Mouse (Mus musculus): Measurements from ENCODE around the gene Nynrin. TPM values are rescaled to one million over a fixed set of nuclear protein-coding genes. Genes with fewer than 3 reads are reported as not detected.
A peak's percentile ranks its signal among the peaks of the same experiment; 100 is the strongest.

Nynrin gene
- polyA plus RNA-seq, 1 experiment: 12.4 TPM

DNA sequence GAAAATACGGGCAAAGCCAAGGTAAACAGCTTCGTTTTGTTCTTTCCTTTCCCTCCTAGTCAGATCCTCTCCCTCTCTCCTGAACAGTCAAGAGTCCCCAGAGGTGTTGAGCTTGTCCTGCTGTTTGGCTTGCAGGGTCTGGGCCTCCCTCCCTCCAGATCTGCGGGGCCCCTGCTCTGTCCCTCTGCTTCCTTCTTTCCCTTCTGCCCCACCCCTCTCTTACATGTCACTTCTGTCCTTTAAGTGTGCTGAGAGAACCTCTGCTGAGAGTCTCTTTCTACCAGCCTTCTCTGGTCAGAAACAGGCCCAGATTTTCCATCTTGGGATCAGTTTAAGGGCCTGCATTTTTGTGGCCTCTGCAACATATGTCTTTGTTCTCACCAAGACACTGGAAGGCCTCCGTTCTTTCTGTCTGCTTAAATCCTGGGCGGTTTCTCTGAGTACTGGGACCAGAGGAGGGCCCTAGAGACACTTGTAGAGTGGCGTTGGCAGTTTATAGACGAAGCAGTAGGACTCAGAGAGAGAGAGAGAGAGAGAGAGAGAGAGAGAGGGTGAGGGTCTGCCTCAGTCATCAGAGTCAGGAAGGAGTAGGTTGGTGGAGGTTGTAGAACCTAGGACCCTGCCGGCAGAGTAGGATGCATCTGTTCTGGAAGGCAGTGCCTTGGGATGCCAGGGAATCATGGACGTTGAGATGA lies 743 bp downstream of the Nynrin start:
- Histone ChIP-seq H3K4me1 (ENCODE audit: control insufficient read depth, insufficient read depth, low read length) (peaks cover 17% of the 10 kb centered on the region), H3K4me3 (replicated peaks; ENCODE audit: extremely low read depth, low read depth, low read length) (peak overlapping the region; percentile 72)
- TF ChIP-seq CTCF (IDR thresholded peaks at IDR 0.05; ENCODE audit: insufficient read depth, low read length) (no peak), POLR2A (IDR thresholded peaks at IDR 0.05; ENCODE audit: borderline replicate concordance, extremely low read depth, low read depth, low read length) (no peak)
- WGBS: 3% methylated on average over 9 of the region's 9 CpGs
- peak; percentile 27 for DNase-seq

DNA sequence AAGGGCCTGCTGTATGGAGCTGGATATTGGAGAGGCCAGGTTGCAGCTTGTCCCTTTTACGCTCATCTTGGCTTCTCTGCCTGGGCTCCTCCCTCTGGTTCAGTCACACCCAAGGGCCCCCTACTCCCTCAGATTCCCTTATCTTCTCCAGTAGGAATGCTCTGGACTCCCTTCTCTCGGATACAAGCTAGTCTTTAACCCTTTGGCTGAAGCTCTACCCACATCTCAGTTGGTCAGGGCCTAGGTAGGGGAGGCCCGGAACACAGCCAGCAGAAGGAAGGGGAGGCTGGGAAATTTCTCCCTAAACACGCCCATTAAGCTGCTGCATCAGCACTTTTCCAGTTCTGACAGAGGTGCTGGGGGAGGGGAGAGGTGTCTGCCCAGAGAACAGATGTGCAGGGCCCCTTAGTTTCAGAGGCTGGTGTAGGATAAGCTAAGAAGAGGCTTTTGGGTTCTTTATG lies 1.3 kb downstream of the Nynrin start:
- WGBS: 10% methylated on average over 4 of the region's 4 CpGs
- no peak for DNase-seq
- peak overlapping the region; percentile 72 for H3K4me3 ChIP-seq (replicated peaks; ENCODE audit: extremely low read depth, low read depth, low read length)
- peaks cover 17% of the 10 kb centered on the region for H3K4me1 ChIP-seq (ENCODE audit: control insufficient read depth, insufficient read depth, low read length)
- TF ChIP-seq POLR2A (IDR thresholded peaks at IDR 0.05; ENCODE audit: borderline replicate concordance, extremely low read depth, low read depth, low read length) (no peak), CTCF (IDR thresholded peaks at IDR 0.05; ENCODE audit: insufficient read depth, low read length) (no peak)

DNA sequence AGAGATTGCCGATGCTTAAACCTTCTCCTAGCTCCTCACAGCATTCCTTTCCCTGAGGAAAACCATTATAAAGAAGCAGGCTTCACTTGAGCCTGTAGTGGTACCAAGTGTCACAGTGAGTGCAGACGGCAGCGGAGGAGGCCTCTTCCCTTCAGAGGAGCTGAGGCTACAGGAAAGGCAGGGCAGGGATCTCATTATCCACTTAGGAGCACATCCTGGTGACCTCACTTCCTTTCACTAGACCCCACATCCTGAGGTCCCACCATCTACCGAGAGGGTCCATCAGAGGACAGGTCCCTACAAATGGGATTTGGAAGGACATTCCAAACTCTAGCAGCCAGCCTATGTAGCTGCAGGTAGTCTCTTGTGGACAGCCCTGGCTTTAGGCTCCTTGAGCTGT lies 3.8 kb downstream of the Nynrin start:
- H3K4me3 ChIP-seq (replicated peaks; ENCODE audit: extremely low read depth, low read depth, low read length): peak overlapping the region; percentile 2
- TF ChIP-seq CTCF (IDR thresholded peaks at IDR 0.05; ENCODE audit: insufficient read depth, low read length) (no peak), POLR2A (IDR thresholded peaks at IDR 0.05; ENCODE audit: borderline replicate concordance, extremely low read depth, low read depth, low read length) (peak; percentile 42; the same call in 1 of the 2 replicates)
- 29% methylated on average over 4 of the region's 4 CpGs for WGBS
- DNase-seq: no peak
- H3K4me1 ChIP-seq (ENCODE audit: control insufficient read depth, insufficient read depth, low read length): peaks cover 17% of the 10 kb centered on the region

DNA sequence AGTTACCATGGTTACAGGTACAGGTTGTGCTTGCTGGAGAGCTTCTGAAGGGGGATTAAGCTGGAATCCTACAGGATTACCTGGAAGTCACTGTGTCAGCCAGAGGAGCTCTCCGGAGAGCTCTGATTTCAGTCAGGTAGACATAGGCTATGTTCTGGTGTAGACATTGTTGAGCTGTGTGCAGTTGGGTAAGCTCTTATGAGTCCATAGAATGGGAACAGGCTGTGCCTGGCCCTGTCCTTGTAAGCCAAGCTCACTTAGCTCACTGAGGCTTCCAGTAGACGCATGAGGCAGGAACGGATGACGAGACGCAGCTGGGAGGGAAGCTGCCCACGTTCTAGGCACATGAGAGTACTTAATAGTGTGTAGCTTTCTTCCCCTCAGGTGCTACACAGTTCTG lies 8.4 kb downstream of the Nynrin start:
- no peak for TF ChIP-seq CTCF (IDR thresholded peaks at IDR 0.05; ENCODE audit: insufficient read depth, low read length)
- no peak for TF ChIP-seq POLR2A (IDR thresholded peaks at IDR 0.05; ENCODE audit: borderline replicate concordance, extremely low read depth, low read depth, low read length)
- no peak overlapping the region for H3K4me3 ChIP-seq (replicated peaks; ENCODE audit: extremely low read depth, low read depth, low read length)
- H3K4me1 ChIP-seq (ENCODE audit: control insufficient read depth, insufficient read depth, low read length): peaks cover 3% of the 10 kb centered on the region; the same call in 1 of the 2 replicates
- WGBS: 54% methylated on average over 6 of the region's 6 CpGs
- DNase-seq: no peak

DNA sequence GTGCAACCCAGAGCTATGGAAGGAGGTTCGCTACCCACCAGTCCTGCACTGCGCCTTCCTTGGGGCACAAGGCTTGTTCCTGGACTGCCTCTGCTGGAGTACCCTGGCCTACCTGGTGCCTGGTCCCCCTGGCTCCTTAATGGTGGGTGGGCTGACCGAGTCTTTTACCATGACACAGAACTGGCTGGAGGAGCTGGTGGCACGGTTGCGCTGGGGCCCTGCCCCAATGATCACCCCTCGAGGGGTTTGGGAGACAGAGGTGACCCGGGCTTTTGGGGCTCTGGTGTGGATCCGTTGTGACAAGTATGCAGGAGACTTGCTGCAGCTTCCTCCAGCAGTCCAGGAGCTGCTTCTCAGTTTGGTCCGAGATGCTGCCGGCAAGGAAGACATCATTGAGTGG lies 9.2 kb downstream of the Nynrin start:
- TF ChIP-seq POLR2A (IDR thresholded peaks at IDR 0.05; ENCODE audit: borderline replicate concordance, extremely low read depth, low read depth, low read length) (no peak), CTCF (IDR thresholded peaks at IDR 0.05; ENCODE audit: insufficient read depth, low read length) (no peak)
- DNase-seq: no peak
- 92% methylated on average over 10 of the region's 10 CpGs for WGBS
- H3K4me1 ChIP-seq (ENCODE audit: control insufficient read depth, insufficient read depth, low read length): no peaks in the 10 kb centered on the region
- H3K4me3 ChIP-seq (replicated peaks; ENCODE audit: extremely low read depth, low read depth, low read length): no peak overlapping the region

DNA sequence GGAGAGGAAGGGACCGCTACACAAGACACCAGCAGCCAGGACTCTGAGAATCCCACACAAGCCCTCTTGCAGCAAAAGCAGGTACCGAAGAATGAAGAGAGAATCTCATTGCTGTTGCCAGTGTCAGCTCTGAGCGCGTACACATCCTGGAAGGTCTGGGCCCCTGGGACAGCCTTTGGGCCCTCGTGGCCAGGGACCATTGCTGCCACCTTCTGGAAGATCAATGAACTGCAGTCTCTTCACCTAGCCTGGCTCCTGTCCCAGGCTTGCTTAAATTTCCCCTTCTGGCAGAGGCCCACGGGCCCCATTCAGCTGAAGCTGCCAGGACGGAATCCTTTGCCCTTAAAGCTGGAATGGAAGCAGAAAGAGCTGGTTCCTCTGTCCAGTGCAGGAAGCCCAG lies 10.0 kb downstream of the Nynrin start:
- peak; percentile 74 for DNase-seq
- peak; percentile 95 for TF ChIP-seq CTCF (IDR thresholded peaks at IDR 0.05; ENCODE audit: insufficient read depth, low read length)
- no peak for TF ChIP-seq POLR2A (IDR thresholded peaks at IDR 0.05; ENCODE audit: borderline replicate concordance, extremely low read depth, low read depth, low read length)
- WGBS: 22% methylated on average over 7 of the region's 7 CpGs
- Histone ChIP-seq H3K4me1 (ENCODE audit: control insufficient read depth, insufficient read depth, low read length) (no peaks in the 10 kb centered on the region), H3K4me3 (replicated peaks; ENCODE audit: extremely low read depth, low read depth, low read length) (no peak overlapping the region)

DNA sequence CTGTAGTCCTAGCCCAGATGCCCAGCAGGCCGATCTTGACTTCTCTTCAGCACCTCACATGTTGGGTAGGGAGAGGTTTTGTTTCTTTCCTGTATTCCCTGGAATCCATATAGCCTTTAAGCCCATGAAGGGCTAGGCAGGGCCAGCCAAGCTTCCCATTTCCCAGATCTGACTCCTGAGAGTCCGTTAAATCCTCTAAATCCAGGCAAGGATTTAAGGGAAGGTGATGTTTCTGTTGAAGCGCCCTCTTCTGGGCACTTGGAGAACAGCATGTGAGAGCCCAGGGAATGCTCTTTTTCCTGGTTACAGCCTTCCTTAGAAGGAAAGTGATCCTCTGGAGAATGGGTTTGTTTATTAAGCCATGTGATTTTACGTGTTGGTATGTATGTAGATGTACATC lies 13.2 kb downstream of the Nynrin start:
- TF ChIP-seq POLR2A (IDR thresholded peaks at IDR 0.05; ENCODE audit: borderline replicate concordance, extremely low read depth, low read depth, low read length): no peak
- TF ChIP-seq CTCF (IDR thresholded peaks at IDR 0.05; ENCODE audit: insufficient read depth, low read length): peak; percentile 51; the same call in 1 of the 2 replicates
- peak; percentile 58 for DNase-seq
- no peak overlapping the region for H3K4me3 ChIP-seq (replicated peaks; ENCODE audit: extremely low read depth, low read depth, low read length)
- H3K4me1 ChIP-seq (ENCODE audit: control insufficient read depth, insufficient read depth, low read length): no peaks in the 10 kb centered on the region
- 35% methylated on average over 4 of the region's 4 CpGs for WGBS

DNA sequence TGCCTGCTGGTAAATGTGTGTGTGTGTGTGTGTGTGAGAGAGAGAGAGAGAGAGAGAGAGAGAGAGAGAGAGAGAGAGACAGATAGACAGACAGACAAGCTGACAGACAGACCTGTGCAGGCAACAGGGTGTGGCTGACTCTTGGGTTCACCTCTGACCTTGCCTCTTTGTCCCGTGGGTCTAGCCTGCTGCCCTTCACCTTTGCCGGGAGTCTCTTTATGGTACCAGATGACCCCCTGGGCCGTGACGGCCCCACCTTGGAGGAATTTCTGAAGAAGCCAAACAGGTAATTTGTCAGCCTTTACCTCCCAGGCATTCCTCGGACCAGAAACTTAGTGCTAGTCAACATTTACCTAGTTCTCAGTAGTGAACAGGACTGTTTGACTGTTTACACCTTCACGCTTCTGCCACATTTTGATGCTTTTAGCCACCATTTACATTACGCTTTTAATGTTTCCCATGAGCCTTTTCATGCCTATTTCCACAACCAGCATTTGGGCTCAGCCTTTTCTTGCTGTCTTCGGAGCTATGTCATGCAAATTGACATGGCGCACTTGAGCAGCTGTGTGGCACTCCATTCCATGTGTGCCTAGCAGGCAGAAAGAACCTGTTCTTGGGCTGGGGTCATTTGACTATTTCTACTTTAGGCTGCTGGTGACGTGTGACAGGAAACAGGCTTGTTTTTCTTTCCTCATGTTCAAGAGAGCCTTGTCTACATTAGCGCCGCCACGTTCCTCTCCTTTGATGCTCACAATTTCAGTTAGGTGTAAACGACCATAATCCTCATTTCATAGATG lies 14.6 kb downstream of the Nynrin start:
- Histone ChIP-seq H3K4me3 (replicated peaks; ENCODE audit: extremely low read depth, low read depth, low read length) (no peak overlapping the region), H3K4me1 (ENCODE audit: control insufficient read depth, insufficient read depth, low read length) (no peaks in the 10 kb centered on the region)
- DNase-seq: no peak
- no peak for TF ChIP-seq POLR2A (IDR thresholded peaks at IDR 0.05; ENCODE audit: borderline replicate concordance, extremely low read depth, low read depth, low read length)
- no peak for TF ChIP-seq CTCF (IDR thresholded peaks at IDR 0.05; ENCODE audit: insufficient read depth, low read length)
- 85% methylated on average over 14 of the region's 14 CpGs for WGBS

DNA sequence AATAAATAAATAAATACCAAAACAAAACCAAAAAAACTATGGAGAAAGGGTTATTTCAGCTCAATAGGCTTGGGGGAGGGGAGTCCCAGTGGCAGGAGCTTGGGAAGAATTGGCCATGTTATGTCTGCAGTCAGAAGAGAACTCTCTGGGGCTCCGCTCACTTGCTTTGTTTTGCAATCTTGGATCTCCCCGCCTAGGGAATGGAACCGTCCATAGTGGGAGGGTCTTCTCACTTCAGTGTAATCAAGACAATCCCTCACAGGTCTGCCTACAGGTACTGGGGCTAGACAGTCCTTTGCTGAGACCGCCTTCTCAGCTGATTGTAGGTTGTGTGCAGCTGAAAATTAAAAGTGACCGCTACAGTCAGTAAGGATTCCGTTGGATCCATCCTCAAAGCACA lies 15.7 kb downstream of the Nynrin start:
- 93% methylated on average over 6 of the region's 6 CpGs for WGBS
- DNase-seq: no peak
- Histone ChIP-seq H3K4me3 (replicated peaks; ENCODE audit: extremely low read depth, low read depth, low read length) (no peak overlapping the region), H3K4me1 (ENCODE audit: control insufficient read depth, insufficient read depth, low read length) (0 out of 2 replicates have a peak, but pooled peaks cover 3% of the 10 kb centered on the region)
- TF ChIP-seq POLR2A (IDR thresholded peaks at IDR 0.05; ENCODE audit: borderline replicate concordance, extremely low read depth, low read depth, low read length) (no peak), CTCF (IDR thresholded peaks at IDR 0.05; ENCODE audit: insufficient read depth, low read length) (no peak)

Data from lung, adult 2 months (tissue).